Mouse (Mus musculus): ENCODE measurements around the gene Phactr3. TPM values are rescaled to one million over a fixed set of nuclear protein-coding genes. Genes with fewer than 3 reads are reported as not detected.
"Not testable (repeated sequence)": the region's sequence is repeated elsewhere in the genome, so short reads cannot be mapped to it uniquely, and the experiment has no call there.

Phactr3 gene
- polyA plus RNA-seq, 3 experiments from 2014 or later: 0.11 to 0.40 TPM; not detected in 1

DNA sequence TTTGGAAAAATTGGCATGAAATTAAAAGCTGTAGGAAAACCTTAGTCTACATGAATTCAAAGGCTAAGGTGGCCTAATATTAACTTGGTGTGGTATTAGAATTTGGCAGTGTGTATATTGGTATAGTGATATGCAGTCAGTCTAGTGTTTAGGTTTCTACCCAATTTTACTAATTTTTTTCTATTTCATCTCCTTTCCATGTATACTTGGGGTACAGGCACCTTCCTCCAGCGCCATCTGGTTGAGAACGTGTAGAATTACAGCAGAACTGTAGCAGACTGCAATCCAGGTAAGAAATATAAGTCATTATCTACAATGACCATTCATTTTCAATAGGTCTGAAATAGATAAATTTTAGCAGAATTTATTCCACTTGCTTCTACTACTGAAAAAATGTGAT, 220.3 kb downstream of the Phactr3 start:
- no peak for ATAC-seq

DNA sequence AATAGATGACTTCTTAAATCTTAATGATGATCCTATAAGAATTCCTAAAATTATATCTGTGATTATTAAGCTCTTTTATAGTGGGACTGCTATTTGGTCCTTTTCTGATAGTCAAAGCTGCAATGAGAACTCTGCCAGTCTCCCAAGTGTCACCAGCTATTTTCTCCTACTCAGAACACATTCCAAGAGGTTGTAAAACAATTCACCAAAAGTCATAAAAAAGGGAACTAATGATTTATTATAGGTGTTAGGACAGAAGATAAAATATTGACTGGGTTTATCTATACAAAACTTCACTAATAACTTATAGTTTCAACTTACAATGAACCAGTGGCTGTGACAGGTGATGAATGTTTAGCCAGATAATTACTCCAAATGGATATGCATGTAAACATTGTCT, 223.3 kb downstream of the Phactr3 start:
- not testable (repeated sequence) for ATAC-seq

DNA sequence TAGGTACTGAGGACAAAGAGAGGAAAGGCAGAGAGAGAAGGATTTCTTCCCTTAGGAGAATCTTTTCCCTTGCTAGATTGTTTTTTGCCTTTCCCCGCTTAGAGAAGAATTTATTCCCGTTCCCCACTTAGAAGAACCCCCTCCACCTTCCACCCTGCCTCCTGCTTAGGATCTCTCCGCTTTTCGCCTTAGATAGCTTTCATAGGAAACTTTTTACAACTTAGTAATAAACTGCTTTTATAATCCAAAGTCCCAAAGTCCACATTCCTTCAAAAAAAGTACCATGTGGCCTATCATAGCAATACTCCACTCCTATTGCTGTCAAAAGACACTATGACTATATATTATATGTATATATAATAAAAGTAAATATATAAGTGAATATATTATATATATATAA, 223.8 kb downstream of the Phactr3 start:
- no peak for ATAC-seq

Other genes starting within 250 kb of the Phactr3 start
- gene Gm14327, start 221.9 kb upstream of the Phactr3 start, polyA plus RNA-seq (2017; shearing (Covaris generic)): 1 to 10 TPM in 1 of 3 experiments, under 1 TPM in 1, not detected in 1; 0.65 to 1.0 TPM
- under 1 TPM in 1 of 3 experiments, not detected in 2; 0.83 TPM for gene Zfp972, start 193.4 kb upstream of the Phactr3 start, polyA plus RNA-seq (2017; shearing (Covaris generic))
- 10 to 100 TPM; 13.5 to 16.6 (median 16.5) TPM for gene Gm14326, start 161.7 kb upstream of the Phactr3 start, polyA plus RNA-seq (2017; shearing (Covaris generic))
- gene Zfp971, start 95.7 kb upstream of the Phactr3 start, polyA plus RNA-seq (2017; shearing (Covaris generic)): 10 to 100 TPM; 11.0 to 13.6 (median 11.0) TPM
- 10 to 100 TPM in 1 of 3 experiments, 1 to 10 TPM in 2; 6.3 to 10.2 (median 8.3) TPM for gene Zfp931, start 40.5 kb upstream of the Phactr3 start, polyA plus RNA-seq (2017; shearing (Covaris generic))